Mouse (Mus musculus) C2C12 (cell line): ENCODE results near the gene Smco2.

Experiments used
- CEBPB ChIP-seq: IDR thresholded peaks from one replicate; pipeline ENCODE4 v1.6.1; 2011; ENCODE audit warnings: low read depth, mild to moderate bottlenecking, control low read depth, moderate library complexity
- CTCF ChIP-seq: IDR thresholded peaks from one replicate; pipeline ENCODE4 v1.5.1; 2011; ENCODE audit not compliant: control insufficient read depth, insufficient read depth, insufficient read length
- MAX ChIP-seq: IDR thresholded peaks from one replicate; pipeline ENCODE4 v1.6.1; 2011; ENCODE audit warnings: mild to moderate bottlenecking, control low read depth
- MYOD1 ChIP-seq: IDR thresholded peaks from one replicate; pipeline ENCODE4 v1.6.1; 2011; ENCODE audit warnings: low read depth; ENCODE audit not compliant: control insufficient read depth, insufficient read length

DNA sequence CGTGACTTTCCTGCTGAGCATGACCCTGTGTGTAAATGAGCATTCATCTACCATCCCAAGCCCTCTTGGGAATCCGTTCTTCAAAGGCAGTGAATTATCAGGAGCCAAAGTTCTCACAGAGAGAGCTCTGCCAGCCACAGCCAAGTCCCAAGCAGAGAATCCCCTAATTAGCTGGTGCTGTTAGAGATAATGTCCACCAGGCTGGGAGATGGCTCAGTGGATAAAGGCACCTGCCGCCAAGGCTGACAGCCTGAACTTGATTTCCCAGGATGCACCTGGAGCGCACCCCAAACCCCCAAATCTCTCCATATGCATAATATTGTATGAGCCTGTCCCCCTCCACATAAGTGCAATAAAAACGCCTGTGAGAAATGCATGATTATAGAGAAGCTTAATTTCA, 4.6 kb upstream of the Smco2 start:
- TF ChIP-seq CEBPB (no peak), CTCF (no peak), MAX (no peak), MYOD1 (no peak)
